Mouse (Mus musculus): ENCODE data around the gene Abcb6.

Abcb6 gene

GRCm38 (mm10) chr1:75201236-75201635 lies 21.0 kb upstream of the Abcb6 start:
- no peak for DNase-seq (ENCODE audit: low read depth)

GRCm38 (mm10) chr1:75192452-75192851 lies 12.3 kb upstream of the Abcb6 start:
- DNase-seq (ENCODE audit: low read depth) = peak; percentile 24

DNA sequence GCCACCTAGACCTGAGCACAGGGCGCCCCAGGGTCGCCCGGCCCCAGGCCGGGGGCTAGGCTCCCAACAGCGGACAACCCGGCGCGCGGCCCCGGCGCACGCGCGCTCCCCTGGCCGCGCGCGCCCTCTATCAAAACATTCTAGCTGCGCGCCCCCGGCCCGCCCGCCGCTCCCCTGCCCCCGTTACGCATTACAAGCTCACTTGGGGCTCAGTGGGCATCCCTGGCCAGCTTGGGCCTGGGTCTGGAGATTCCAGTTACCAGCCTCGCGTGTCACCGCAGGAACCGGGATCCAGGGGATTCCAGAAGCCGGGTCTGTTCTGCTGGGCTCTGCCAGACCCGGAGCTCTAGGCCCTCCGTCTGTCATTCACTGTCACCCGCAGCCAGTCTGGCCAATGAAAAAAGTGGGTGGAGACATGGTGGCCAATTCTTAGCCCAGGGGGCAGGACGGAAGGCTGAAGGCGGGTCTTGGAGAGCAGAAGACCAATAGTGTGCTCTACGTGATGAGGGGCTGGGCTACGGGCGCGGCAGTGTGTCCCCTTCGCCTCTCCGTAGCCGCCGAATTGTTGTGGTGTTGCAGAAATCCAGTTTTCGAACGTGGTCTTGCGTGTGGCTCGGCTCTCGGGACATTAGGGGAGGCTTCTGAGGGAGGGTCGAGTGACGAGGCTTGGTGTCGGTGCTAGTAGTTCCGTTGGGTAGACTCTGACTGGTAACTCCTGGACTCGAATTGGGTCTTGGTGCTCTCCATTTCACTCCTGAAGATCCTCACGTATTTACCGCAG lies 11.6 kb upstream of the Abcb6 start, which contains the start of the genes Ankzf1 and Atg9a:
Gene Ankzf1, plus strand, starts transcription at position 530 of the 781 bp plus-strand sequence.
Gene Atg9a, minus strand, starts transcription at position 575 of the 781 bp plus-strand sequence.
- peak; percentile 98 for DNase-seq (ENCODE audit: low read depth)

DNA sequence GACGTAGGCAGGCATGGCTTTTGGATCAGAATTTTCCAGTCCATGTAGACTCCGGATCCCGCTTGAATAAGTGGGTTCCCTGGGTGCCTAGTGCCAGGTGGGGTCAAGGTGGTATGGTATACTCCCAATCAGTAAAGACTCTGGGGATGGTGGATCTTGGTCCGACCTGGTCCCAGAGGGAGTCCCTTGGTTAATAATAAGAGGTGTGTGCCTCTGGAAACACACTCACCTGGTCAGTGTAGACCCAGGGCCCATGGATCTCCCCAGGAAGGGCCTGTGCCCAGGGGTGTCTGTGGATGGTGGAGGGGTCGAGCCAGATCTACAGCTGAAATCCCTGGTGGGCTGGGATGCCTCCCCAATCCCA lies 11.0 kb upstream of the Abcb6 start:
- no peak for DNase-seq (ENCODE audit: low read depth)

DNA sequence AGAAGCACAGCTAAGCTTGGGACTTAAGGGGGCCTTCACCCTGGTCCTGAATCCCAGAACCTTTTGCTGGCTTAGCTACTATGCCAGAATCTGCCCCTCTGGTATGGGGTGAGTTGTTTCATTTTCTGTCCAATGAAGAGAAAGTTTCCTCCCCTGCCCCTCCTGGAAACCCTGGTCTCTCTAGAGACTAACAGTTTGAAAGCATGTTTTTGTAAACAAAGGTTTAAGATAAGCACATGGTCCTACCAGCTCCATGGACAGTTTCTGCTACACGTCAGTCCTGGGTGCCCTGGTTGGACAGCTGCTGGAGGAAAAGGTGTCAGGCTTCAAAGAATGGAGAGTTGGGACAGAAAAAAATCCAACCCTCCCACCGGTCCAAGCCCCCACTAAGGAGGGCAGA lies 10.4 kb upstream of the Abcb6 start:
- no peak for DNase-seq (ENCODE audit: low read depth)

DNA sequence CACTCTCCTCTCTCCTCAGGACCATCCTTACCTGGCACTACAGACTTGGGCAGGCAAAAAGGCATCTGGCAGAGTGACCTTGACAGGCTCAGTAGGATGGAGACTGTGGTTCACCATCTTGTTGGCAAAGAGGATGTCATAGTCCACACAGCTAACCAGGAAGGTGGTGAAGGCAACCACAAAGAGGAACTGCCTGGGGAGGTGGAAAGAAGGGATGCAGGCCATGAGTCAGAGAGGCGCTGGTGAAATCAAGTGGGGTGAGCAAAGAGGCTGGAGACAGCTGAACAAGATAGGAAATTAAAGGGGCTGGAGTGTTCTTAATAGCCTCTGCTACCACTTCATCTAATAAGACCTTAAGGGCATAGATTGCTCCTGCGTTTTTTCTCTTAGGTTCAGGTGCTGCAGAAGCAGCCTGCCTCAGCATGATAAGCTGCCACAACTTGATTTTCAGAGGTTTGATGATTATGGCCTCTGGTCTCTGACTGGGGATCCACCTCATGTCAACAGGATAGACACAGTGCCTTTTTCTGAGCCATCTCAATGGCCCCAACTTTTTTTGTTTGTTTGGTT lies 7.8 kb upstream of the Abcb6 start:
- no peak for DNase-seq (ENCODE audit: low read depth)

GRCm38 (mm10) chr1:75187126-75187525 lies 6.9 kb upstream of the Abcb6 start:
- no peak for DNase-seq (ENCODE audit: low read depth)

DNA sequence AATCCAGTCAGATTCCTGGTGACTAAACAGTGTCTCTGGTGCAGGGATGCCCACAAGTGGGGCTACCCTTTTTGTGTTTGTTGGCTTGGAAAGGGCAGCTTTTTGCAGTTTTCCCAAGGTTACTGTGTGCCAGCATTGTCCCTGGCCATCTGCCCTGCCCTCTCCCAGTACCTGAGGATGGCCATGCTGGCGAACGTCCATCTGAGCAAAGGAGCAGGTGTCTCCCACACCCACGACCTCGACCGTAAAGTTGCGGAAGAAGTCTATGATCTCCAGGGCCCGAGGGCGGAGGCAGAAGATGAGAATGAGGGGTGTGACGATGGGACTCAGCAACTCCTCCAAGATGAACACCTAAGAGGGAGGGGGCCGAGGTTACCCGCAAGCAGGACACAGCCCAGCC lies 5.3 kb upstream of the Abcb6 start:
- no peak for DNase-seq (ENCODE audit: low read depth)

DNA sequence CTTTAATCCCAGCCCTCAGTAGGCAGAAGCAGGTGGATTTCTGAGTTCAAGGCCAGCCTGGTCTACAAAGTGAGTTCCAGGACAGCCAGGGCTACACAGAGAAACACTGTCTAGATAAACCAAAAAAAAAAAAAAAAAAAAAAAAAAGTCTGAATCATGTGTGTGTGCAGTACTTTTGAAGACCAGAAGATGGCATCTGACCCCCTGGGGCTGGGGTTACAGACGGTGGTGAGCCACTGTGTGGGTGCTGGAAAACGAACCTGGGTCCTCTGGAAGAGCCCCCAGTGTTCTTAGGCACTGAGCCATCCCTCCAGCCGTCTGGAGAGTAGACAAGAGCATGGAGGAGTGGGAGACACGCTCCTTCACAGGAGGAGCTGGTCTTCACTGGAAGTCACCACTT lies 2.0 kb upstream of the Abcb6 start:
- no peak for DNase-seq (ENCODE audit: low read depth)

DNA sequence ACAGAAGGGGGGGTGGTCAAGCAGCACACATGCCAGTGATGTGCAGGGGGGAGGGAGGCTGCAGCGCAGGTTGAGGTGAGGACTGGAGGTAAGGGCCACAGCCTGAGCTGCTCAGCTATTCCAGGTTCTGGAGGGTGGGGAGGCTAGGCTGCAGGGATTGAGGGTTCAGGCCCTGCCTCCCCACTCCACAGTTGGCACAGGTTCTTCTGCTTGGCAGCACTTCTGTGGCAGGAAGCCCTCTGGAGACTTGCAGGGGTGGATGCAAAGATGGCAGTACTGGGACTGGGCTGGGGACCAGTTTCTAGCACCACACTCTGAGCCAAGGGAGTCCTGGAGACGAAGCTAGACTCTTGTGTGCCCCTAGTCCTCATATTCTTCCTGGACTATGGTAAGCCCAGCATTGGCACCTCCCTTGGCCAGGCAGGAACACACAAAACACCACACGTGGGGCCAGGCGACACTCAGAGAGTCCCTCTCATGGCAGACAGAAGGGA lies 1.2 kb upstream of the Abcb6 start:
- DNase-seq (ENCODE audit: low read depth) = no peak

DNA sequence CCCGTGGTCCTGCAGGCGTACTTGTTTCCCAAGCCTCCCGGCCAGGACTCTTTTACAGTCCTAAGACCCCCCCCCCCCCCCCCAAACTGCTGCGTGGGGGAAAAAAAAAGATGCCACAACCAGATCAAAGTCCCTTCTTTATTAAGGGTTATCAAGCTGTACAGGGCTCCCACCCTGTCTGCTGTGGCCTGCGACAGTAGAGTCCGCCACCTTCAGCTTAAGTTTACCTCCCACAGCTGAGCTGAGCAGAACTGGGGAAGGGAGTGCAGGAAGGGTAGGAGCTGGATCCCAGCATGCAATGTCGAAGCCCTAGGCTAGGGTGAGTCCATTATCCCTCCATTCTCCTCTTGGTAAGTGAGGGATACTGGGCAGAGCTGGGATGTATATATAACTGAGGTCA lies 549 bp upstream of the Abcb6 start:
- DNase-seq (ENCODE audit: low read depth) = no peak

GRCm38 (mm10) chr1:75179334-75180104 lies 673 bp downstream of the Abcb6 start:
- peak; percentile 68 for DNase-seq (ENCODE audit: low read depth)

DNA sequence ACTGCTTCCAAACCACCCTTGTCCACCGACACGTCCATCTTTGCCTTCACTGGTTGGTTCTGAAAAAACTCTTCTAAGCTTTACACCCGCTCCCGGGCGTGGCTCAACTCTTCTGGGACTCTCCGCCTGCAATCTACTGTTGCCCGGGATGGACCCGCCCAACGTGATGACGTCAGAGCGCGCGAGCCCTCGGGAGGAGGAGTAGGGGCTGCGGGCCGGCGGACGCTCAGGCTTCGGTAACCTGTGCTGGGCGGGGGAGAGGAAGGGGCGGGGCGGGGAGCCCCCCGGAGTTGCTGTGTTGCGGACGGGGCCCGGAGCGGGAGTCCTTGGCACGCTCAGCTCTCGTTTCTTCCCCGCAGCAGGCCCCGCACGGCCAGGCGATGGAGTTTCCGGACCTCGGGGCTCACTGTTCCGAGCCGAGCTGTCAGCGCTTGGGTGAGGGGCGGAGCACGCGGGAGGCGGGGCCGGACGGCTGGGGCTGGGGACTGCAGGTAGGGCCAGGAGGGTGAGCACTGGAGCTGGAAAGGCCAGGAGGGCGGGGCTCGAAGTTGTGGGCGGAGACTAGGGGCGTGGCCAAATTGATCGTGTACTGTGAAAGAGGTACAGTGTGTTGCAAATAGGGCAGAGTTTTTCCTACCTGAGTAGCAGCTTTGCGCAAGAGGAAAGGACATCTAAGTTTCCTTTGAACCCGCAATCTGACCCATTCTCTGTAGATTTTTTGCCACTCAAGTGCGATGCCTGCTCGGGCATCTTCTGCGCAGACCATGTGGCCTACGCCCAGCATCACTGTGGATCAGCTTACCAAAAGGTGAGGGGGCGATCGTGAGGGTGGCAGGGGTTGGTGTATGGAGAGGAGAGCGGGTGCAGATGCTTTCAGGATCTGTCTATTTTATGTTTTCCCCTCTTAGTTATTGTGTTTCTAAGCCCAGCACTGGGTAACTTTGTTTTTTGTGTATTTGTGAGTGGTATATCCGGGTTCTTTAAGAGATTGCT lies 11.4 kb downstream of the Abcb6 start, which contains the start of gene Zfand2b:
Gene Zfand2b, plus strand, starts transcription at position 175 of the 993 bp plus-strand sequence.
- peak; percentile 80 for DNase-seq (ENCODE audit: low read depth)

DNA sequence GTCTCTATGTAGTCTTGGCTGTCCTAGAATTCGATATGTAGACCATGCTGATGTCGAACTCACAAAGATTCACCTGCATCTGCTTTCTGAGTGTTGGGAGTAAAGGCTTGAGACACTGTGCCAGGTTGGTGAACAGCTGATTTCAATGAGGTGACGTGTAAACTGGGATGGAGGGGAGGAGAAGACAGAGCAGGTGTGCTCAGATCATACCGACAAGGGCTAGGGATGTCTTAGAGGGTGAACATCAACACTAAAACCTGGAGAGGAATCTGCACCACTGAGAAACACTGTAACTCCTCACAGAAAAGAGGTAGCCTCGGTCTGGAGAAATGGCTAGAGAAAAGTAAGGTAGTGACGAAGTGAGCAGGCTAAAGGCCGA lies 12.1 kb downstream of the Abcb6 start:
- DNase-seq (ENCODE audit: low read depth) = no peak

DNA sequence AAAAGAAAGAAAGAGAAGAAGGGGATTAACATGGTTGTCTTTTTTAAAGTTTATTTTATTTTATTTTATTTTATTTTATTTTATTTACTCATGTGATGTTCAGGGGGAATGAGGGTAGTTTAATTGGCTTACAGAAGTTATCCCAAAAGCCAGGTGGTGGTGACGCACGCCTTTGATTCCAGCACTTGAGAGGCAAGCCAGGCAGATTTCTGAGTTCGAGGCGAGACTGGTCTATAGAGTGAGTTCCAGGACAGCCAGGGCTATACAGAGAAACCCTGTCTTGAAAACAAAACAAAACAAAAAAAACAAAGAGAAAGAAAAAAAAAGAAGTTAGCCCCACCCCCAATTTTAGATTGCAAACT lies 20.0 kb downstream of the Abcb6 start:
- no peak for DNase-seq (ENCODE audit: low read depth)

DNA sequence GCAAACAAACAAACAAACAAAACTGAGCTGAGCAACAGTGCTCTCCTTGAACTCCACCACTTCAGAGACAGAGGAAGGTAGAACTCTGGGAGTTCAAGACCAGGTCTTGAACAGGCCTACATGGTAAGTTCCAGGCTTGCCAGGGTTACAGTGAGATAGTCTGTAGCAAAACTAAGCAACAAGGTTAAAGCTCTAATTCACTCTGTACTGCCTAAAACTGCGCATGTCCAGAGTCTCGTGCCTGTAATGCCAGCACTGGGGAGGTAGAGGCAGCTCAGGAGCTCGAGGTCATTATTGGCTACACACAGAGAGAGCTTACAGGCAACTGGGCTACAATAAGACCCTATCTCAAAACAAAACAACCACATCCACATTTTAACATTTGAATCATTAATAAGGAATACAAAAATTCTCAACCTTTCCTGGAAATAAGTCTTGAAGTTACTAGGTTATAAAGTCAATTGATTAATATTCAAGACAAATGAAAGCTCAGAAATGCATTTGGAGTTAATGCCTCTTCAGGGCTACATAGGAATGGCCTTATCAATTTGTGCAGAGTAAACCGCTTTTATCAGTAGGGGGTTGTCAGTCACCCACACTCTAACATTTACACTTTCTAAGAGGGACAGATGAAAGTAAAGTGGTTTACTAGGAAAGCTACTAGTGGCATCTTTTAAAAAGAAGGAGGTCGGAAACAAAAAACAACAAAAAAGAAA lies 20.5 kb downstream of the Abcb6 start:
- no peak for DNase-seq (ENCODE audit: low read depth)

DNA sequence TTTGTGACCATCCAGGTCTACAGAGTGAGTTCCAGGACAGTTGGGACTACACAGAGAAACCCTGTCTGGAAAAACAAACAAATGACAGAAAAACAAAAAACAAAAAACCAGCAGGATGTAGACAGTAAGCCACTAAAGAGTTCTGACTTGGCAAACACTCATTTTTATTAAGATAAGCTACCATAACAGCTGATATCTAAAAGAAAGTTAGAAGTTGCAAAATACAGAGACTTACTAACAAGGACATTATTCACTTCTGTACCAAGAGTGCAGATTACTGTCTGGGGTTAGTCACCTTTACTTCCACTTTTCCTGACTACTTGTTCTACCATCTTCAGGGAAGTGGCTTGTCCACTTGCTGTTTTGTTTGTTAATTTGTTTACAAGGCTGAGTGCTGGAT lies 21.2 kb downstream of the Abcb6 start:
- DNase-seq (ENCODE audit: low read depth) = no peak

GRCm38 (mm10) chr1:75155837-75156236 lies 24.4 kb downstream of the Abcb6 start:
- no peak for DNase-seq (ENCODE audit: low read depth)

GRCm38 (mm10) chr1:75148727-75149126 lies 31.5 kb downstream of the Abcb6 start:
- no peak for DNase-seq (ENCODE audit: low read depth)

DNA sequence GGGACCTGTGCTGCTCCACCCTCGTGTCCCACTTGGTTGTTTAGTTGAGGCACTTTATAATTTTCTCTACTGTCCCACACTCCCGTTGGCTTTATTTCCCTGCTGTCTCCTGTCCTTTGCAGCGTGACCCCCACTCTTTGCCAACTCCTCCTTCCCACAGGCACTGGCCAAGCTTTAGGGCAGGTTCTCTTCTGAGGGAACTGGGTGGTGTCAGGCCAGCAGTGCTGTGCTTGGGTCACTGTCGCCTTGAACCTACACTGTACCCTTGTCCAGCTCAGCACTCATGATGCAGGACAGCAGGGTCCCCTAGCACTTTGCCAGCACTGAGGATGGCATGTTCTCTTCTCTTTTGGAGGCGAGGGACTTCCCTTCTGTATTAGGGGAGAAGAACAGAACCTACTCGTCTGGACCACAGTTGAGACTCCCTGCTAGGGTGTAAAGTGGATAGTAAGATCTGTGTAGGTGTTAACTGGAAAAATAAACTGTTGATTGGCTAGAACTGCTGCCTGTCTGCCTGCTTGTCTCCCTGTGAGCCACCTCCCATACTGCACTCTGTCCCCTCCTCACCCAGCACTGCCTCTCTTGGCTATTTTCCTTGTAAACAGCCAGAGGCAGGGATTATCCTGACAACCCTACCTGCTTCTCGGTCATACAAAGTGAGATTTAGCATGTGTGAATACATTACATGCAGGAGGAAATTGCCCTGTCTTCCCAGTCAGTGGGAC lies 32.6 kb downstream of the Abcb6 start:
- no peak for DNase-seq (ENCODE audit: low read depth)

Data from fibroblast of lung, adult 2 months (primary cell).